Mouse (Mus musculus) CD4-positive, CD25-positive, alpha-beta regulatory T cell, adult 9 weeks (primary cell): ENCODE data around the gene P2rx5. TPM values are rescaled to one million over a fixed set of nuclear protein-coding genes. Genes with fewer than 3 reads are reported as not detected.

Experiments used
- polyA plus RNA-seq: library from polyadenylated mRNA; unstranded; fragments of 100-300 nt; shearing (Covaris generic); gene quantifications from one replicate; pipeline ENCODE4 v1.2.1, GENCODE M21; 2017

P2rx5 gene
- not detected for polyA plus RNA-seq

DNA sequence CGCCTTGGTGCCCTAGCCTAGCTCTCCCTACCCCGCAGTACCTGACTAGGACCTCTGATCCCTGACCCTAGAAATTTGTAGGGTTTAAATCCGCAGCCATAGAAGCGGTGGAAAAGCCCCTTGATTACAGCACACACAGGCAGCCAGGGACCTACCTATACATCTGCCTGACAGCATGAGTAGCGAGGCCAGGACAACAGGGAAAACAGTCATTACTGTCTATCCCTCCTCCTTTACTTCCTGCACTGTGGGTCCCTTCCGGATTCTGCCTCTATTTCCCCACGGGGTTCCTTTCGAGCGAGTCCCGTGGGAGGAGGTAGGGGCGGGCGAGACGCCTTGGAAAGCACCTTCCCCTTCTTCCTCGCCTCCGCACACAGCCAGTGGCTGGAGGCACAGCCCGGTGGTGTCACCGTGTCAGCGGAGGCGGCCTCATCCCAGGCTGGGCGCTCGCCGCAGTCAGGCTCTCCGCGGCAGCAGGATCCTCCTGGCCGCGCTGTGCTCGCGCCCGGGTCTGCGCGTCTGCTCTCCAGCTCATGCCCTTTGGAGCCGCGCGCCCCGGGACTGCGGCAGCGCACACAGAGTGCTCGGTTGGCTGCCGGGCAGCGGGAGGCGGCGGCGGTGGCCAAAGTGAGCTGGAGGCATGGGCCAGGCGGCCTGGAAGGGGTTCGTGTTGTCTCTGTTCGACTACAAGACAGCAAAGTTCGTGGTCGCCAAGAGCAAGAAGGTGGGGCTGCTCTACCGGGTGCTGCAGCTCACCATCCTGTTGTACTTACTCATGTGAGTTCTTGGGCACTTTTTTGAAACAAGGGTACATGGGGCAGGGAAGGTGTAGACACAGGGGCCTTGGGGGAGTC is at the start of gene P2rx5:
TSS of gene P2rx5 (plus strand) at position 465 of the 854 bp plus-strand sequence.

GRCm38 (mm10) chr11:73137591-73138501 is 22.4 kb upstream of the P2rx5 start, which contains the start of gene Haspin:
Gene Haspin (minus strand): TSS chr11:73138294.

GRCm38 (mm10) chr11:73176608-73177508 is 16.6 kb downstream of the P2rx5 start, which contains the start of the genes Emc6 and Tax1bp3:
Gene Emc6 (minus strand): TSS chr11:73177037.
Gene Tax1bp3 (plus strand): TSS chr11:73177083.

GRCm38 (mm10) chr11:73198603-73199229 is 38.5 kb downstream of the P2rx5 start, which contains the start of gene Ctns:
Gene Ctns (minus strand): TSS chr11:73199042.

GRCm38 (mm10) chr11:73199230-73199712 is 39.0 kb downstream of the P2rx5 start, which contains the start of gene Shpk:
Gene Shpk (plus strand): TSS chr11:73199460.

Other genes starting within 250 kb of the P2rx5 start
- 182 TPM for gene Atp2a3, start 199.3 kb upstream of the P2rx5 start, polyA plus RNA-seq
- gene P2rx1, start 161.3 kb upstream of the P2rx5 start, polyA plus RNA-seq: not detected
- gene Camkk1, start 141.4 kb upstream of the P2rx5 start, polyA plus RNA-seq: 9.6 TPM
- gene Ncbp3, start 112.6 kb upstream of the P2rx5 start, polyA plus RNA-seq: 12.7 TPM
- 46.7 TPM for gene Itgae, start 69.8 kb upstream of the P2rx5 start, polyA plus RNA-seq
- 5.8 TPM for gene Haspin, start 22.1 kb upstream of the P2rx5 start, polyA plus RNA-seq
- gene Emc6, start 16.6 kb downstream of the P2rx5 start, polyA plus RNA-seq: 38.2 TPM
- 33.1 TPM for gene Tax1bp3, start 16.7 kb downstream of the P2rx5 start, polyA plus RNA-seq
- gene Ctns, start 38.6 kb downstream of the P2rx5 start, polyA plus RNA-seq: 17.8 TPM
- gene Shpk, start 39.0 kb downstream of the P2rx5 start, polyA plus RNA-seq: 11.7 TPM
- not detected for gene Trpv1, start 73.9 kb downstream of the P2rx5 start, polyA plus RNA-seq
- not detected for gene Trpv3, start 107.0 kb downstream of the P2rx5 start, polyA plus RNA-seq
- gene Aspa, start 169.2 kb downstream of the P2rx5 start, polyA plus RNA-seq: not detected
- not detected for gene Gm49340, start 169.3 kb downstream of the P2rx5 start, polyA plus RNA-seq
- not detected for gene Spata22, start 169.3 kb downstream of the P2rx5 start, polyA plus RNA-seq
- gene Olfr20, start 190.4 kb downstream of the P2rx5 start, polyA plus RNA-seq: not detected
- 0.29 TPM for gene Olfr376, start 210.8 kb downstream of the P2rx5 start, polyA plus RNA-seq
- gene Olfr1, start 239.2 kb downstream of the P2rx5 start, polyA plus RNA-seq: not detected